Mouse (Mus musculus) lung, postnatal 36 days (tissue): ENCODE data around the gene Bcdin3d.

ENCODE experiments used
- DNase-seq: peaks from one replicate; pipeline ENCODE4 v3.0.0; 2022; ENCODE audit warnings: mixed read lengths

Bcdin3d gene

GRCm38 (mm10) chr15:99474576-99474926 is at the start of gene Bcdin3d:
Gene Bcdin3d (minus strand): TSS chr15:99474730.
- DNase-seq = peak; percentile 92

- no peak for DNase-seq
These were observed 45.8 kb upstream of the Bcdin3d start for GRCm38 (mm10) chr15:99520306-99520705.

- no peak for DNase-seq
These were observed 45.1 kb upstream of the Bcdin3d start for GRCm38 (mm10) chr15:99519626-99520025.

GRCm38 (mm10) chr15:99517715-99518114 is 43.2 kb upstream of the Bcdin3d start:
- no peak for DNase-seq

- no peak for DNase-seq
These were observed 42.2 kb upstream of the Bcdin3d start for GRCm38 (mm10) chr15:99516715-99517114.

- DNase-seq = peak; percentile 67
These were observed 37.4 kb upstream of the Bcdin3d start for GRCm38 (mm10) chr15:99511797-99512525.

- no peak for DNase-seq
These were observed 36.1 kb upstream of the Bcdin3d start for GRCm38 (mm10) chr15:99510621-99511020.

GRCm38 (mm10) chr15:99509840-99510239 is 35.3 kb upstream of the Bcdin3d start:
- DNase-seq = peak; percentile 45

GRCm38 (mm10) chr15:99505324-99506095 is 31.0 kb upstream of the Bcdin3d start:
- DNase-seq = peak; percentile 80

GRCm38 (mm10) chr15:99503256-99503655 is 28.7 kb upstream of the Bcdin3d start:
- no peak for DNase-seq

- DNase-seq = no peak
These were observed 27.8 kb upstream of the Bcdin3d start for GRCm38 (mm10) chr15:99502311-99502831.

- DNase-seq = no peak
These were observed 27.0 kb upstream of the Bcdin3d start for GRCm38 (mm10) chr15:99501292-99502260.

- peak; percentile 85 for DNase-seq
These were observed 25.8 kb upstream of the Bcdin3d start for GRCm38 (mm10) chr15:99500320-99500719.

- DNase-seq = no peak
These were observed 25.2 kb upstream of the Bcdin3d start for GRCm38 (mm10) chr15:99499726-99500125.

- peak; percentile 82 for DNase-seq
These were observed 24.3 kb upstream of the Bcdin3d start for GRCm38 (mm10) chr15:99498781-99499180.

GRCm38 (mm10) chr15:99498356-99498755 is 23.8 kb upstream of the Bcdin3d start:
- no peak for DNase-seq

GRCm38 (mm10) chr15:99497527-99498242 is 23.2 kb upstream of the Bcdin3d start:
- DNase-seq = peak; percentile 94

- peak; percentile 78 for DNase-seq
These were observed 22.5 kb upstream of the Bcdin3d start for GRCm38 (mm10) chr15:99497061-99497460.

GRCm38 (mm10) chr15:99484745-99485144 is 10.2 kb upstream of the Bcdin3d start:
- no peak for DNase-seq

- no peak for DNase-seq
These were observed 1.3 kb upstream of the Bcdin3d start for GRCm38 (mm10) chr15:99475814-99476213.

GRCm38 (mm10) chr15:99473801-99474575 is 542 bp downstream of the Bcdin3d start:
- peak; percentile 72 for DNase-seq
